Mouse (Mus musculus): Measurements from ENCODE around the gene Cybc1. TPM values are rescaled to one million over a fixed set of nuclear protein-coding genes. Genes with fewer than 3 reads are reported as not detected.

Cybc1 gene
- polyA plus RNA-seq, 1 experiment: 63.3 TPM

GRCm38 (mm10) chr11:121231628-121232291 is 2.6 kb upstream of the Cybc1 start:
- Histone ChIP-seq H3K4me1 (ENCODE audit: control insufficient read depth, insufficient read depth, insufficient read length) (peaks cover 15% of the 10 kb centered on the region), H3K27ac (ENCODE audit: insufficient read depth, low read length) (no peak overlapping the region), H3K4me3 (ENCODE audit: extremely low read depth, insufficient read depth, insufficient read length) (no peak overlapping the region), H3K27me3 (ENCODE audit: control insufficient read depth, insufficient read depth, low read length) (no peaks in the 10 kb centered on the region), H3K36me3 (ENCODE audit: control insufficient read depth, insufficient read depth, low read length) (no peaks in the 10 kb centered on the region)
- WGBS: 74% methylated on average over 4 of the region's 4 CpGs
- no peak for DNase-seq (ENCODE audit: low read depth in 1 of 2, low spot score in 2 of 2)
- TF ChIP-seq CTCF (IDR thresholded peaks at IDR 0.05; ENCODE audit: extremely low read depth, insufficient read depth, insufficient read length, insufficient replicate concordance) (no peak), POLR2A (IDR thresholded peaks at IDR 0.05; ENCODE audit: low read depth, low read length) (no peak)

- H3K4me1 ChIP-seq (ENCODE audit: control insufficient read depth, insufficient read depth, insufficient read length): peaks cover 13% of the 10 kb centered on the region
- no peak overlapping the region for H3K27ac ChIP-seq (ENCODE audit: insufficient read depth, low read length)
- no peak overlapping the region for H3K4me3 ChIP-seq (ENCODE audit: extremely low read depth, insufficient read depth, insufficient read length)
- DNase-seq (ENCODE audit: low read depth in 1 of 2, low spot score in 2 of 2): no peak
- TF ChIP-seq CTCF (IDR thresholded peaks at IDR 0.05; ENCODE audit: extremely low read depth, insufficient read depth, insufficient read length, insufficient replicate concordance): no peak
- no peak for TF ChIP-seq POLR2A (IDR thresholded peaks at IDR 0.05; ENCODE audit: low read depth, low read length)
- H3K36me3 ChIP-seq (ENCODE audit: control insufficient read depth, insufficient read depth, low read length): peaks cover 4% of the 10 kb centered on the region
- H3K27me3 ChIP-seq (ENCODE audit: control insufficient read depth, insufficient read depth, low read length): no peaks in the 10 kb centered on the region
- WGBS: 89% methylated on average over 4 of the region's 4 CpGs
Measured at GRCm38 (mm10) chr11:121231191-121231590, 2.1 kb upstream of the Cybc1 start.

- H3K36me3 ChIP-seq (ENCODE audit: control insufficient read depth, insufficient read depth, low read length): peaks cover 32% of the 10 kb centered on the region
- no peak for TF ChIP-seq CTCF (IDR thresholded peaks at IDR 0.05; ENCODE audit: extremely low read depth, insufficient read depth, insufficient read length, insufficient replicate concordance)
- 0 out of 2 replicates have a peak, but pooled peaks have one; percentile 6 for TF ChIP-seq POLR2A (IDR thresholded peaks at IDR 0.05; ENCODE audit: low read depth, low read length)
- H3K27me3 ChIP-seq (ENCODE audit: control insufficient read depth, insufficient read depth, low read length): no peaks in the 10 kb centered on the region
- peaks cover 6% of the 10 kb centered on the region for H3K4me1 ChIP-seq (ENCODE audit: control insufficient read depth, insufficient read depth, insufficient read length)
- WGBS: 3% methylated on average over 21 of the region's 21 CpGs
- H3K4me3 ChIP-seq (ENCODE audit: extremely low read depth, insufficient read depth, insufficient read length): peak overlapping the region; percentile 82
- H3K27ac ChIP-seq (ENCODE audit: insufficient read depth, low read length): peak overlapping the region; percentile 98
- DNase-seq (ENCODE audit: low read depth in 1 of 2, low spot score in 2 of 2): peak; percentile 57 to 83
Measured at GRCm38 (mm10) chr11:121228129-121229017, 749 bp downstream of the Cybc1 start.

- Histone ChIP-seq H3K4me1 (ENCODE audit: control insufficient read depth, insufficient read depth, insufficient read length) (no peaks in the 10 kb centered on the region), H3K27ac (ENCODE audit: insufficient read depth, low read length) (no peak overlapping the region), H3K4me3 (ENCODE audit: extremely low read depth, insufficient read depth, insufficient read length) (no peak overlapping the region), H3K36me3 (ENCODE audit: control insufficient read depth, insufficient read depth, low read length) (peaks cover 48% of the 10 kb centered on the region), H3K27me3 (ENCODE audit: control insufficient read depth, insufficient read depth, low read length) (no peaks in the 10 kb centered on the region)
- 82% methylated on average over 6 of the region's 6 CpGs for WGBS
- DNase-seq (ENCODE audit: low read depth in 1 of 2, low spot score in 2 of 2): no peak
- TF ChIP-seq CTCF (IDR thresholded peaks at IDR 0.05; ENCODE audit: extremely low read depth, insufficient read depth, insufficient read length, insufficient replicate concordance) (no peak), POLR2A (IDR thresholded peaks at IDR 0.05; ENCODE audit: low read depth, low read length) (no peak)
Measured at GRCm38 (mm10) chr11:121221321-121222010, 7.7 kb downstream of the Cybc1 start.

- Histone ChIP-seq H3K4me3 (ENCODE audit: extremely low read depth, insufficient read depth, insufficient read length) (no peak overlapping the region), H3K4me1 (ENCODE audit: control insufficient read depth, insufficient read depth, insufficient read length) (no peaks in the 10 kb centered on the region), H3K36me3 (ENCODE audit: control insufficient read depth, insufficient read depth, low read length) (peaks cover 41% of the 10 kb centered on the region), H3K27ac (ENCODE audit: insufficient read depth, low read length) (no peak overlapping the region), H3K27me3 (ENCODE audit: control insufficient read depth, insufficient read depth, low read length) (no peaks in the 10 kb centered on the region)
- no peak for TF ChIP-seq POLR2A (IDR thresholded peaks at IDR 0.05; ENCODE audit: low read depth, low read length)
- no peak for TF ChIP-seq CTCF (IDR thresholded peaks at IDR 0.05; ENCODE audit: extremely low read depth, insufficient read depth, insufficient read length, insufficient replicate concordance)
- 83% methylated on average over 5 of the region's 5 CpGs for WGBS
- DNase-seq (ENCODE audit: low read depth in 1 of 2, low spot score in 2 of 2): no peak
Measured at GRCm38 (mm10) chr11:121220771-121221170, 8.4 kb downstream of the Cybc1 start.

GRCm38 (mm10) chr11:121219776-121220175 is 9.3 kb downstream of the Cybc1 start:
- Histone ChIP-seq H3K36me3 (ENCODE audit: control insufficient read depth, insufficient read depth, low read length) (peaks cover 31% of the 10 kb centered on the region), H3K4me1 (ENCODE audit: control insufficient read depth, insufficient read depth, insufficient read length) (no peaks in the 10 kb centered on the region), H3K27me3 (ENCODE audit: control insufficient read depth, insufficient read depth, low read length) (no peaks in the 10 kb centered on the region), H3K27ac (ENCODE audit: insufficient read depth, low read length) (no peak overlapping the region), H3K4me3 (ENCODE audit: extremely low read depth, insufficient read depth, insufficient read length) (no peak overlapping the region)
- TF ChIP-seq POLR2A (IDR thresholded peaks at IDR 0.05; ENCODE audit: low read depth, low read length) (no peak), CTCF (IDR thresholded peaks at IDR 0.05; ENCODE audit: extremely low read depth, insufficient read depth, insufficient read length, insufficient replicate concordance) (no peak)
- DNase-seq (ENCODE audit: low read depth in 1 of 2, low spot score in 2 of 2): no peak
- 93% methylated on average over 11 of the region's 11 CpGs for WGBS

Measured in spleen, adult 2 months (tissue).